ENCODE assay signal across 12 mouse cellular contexts in genomic region chr2:31418571-31418970, GRCm38 (mm10). TPM values are rescaled to one million over a fixed set of nuclear protein-coding genes. Genes with fewer than 3 reads are reported as not detected.
A peak's percentile ranks its signal among the peaks of the same experiment; 100 is the strongest.
DNase-seq lines count a peak whose midpoint lies in the region; ATAC-seq and TF ChIP-seq lines count a peak whose summit lies in the region.
"Had no signal": no experiment of that assay in that cellular context is flagged by ENCODE, and none has a peak within 500 bp of the region (broad histone marks: within the 10 kb centered on the region; RNA-seq: fewer than 3 reads in every experiment).

No protein-coding gene starts in this region.

- no peak for ATAC-seq in lung, embryonic 14.5 days (ENCODE audit: insufficient read depth)
- ATAC-seq in embryonic facial prominence, embryonic 14.5 days (ENCODE audit: low read depth): peak; percentile 53; the same call in 1 of the 2 replicates
- ATAC-seq in hindbrain, postnatal 0 days: peak; percentile 61; the same call in 1 of the 2 replicates
- peak; percentile 72; the same call in 1 of the 2 replicates for ATAC-seq in neural tube, embryonic 15.5 days (ENCODE audit: low FRiP score)
- ATAC-seq in erythroblast, adult 5-6 weeks (replicated peaks; ENCODE audit: low FRiP score, poor library complexity, severe bottlenecking): no peak

- no peak overlapping the region for H3K9ac ChIP-seq in lung, embryonic 14.5 days
- no peak overlapping the region for H3K9ac ChIP-seq in embryonic facial prominence, embryonic 14.5 days (ENCODE audit: low read depth, low read length)
- no peak overlapping the region for H3K9ac ChIP-seq in hindbrain, postnatal 0 days (replicated peaks; ENCODE audit: low read length)
- no peak overlapping the region for H3K9ac ChIP-seq in neural tube, embryonic 15.5 days (replicated peaks)
- H3K9ac ChIP-seq: heart, embryonic 15.5 days had no signal

- no peaks in the 10 kb centered on the region for H3K27me3 ChIP-seq in lung, embryonic 14.5 days (ENCODE audit: insufficient read depth, low read length)
- H3K27me3 ChIP-seq in embryonic facial prominence, embryonic 14.5 days (replicated peaks; ENCODE audit: control insufficient read depth, insufficient read depth, low read length): no peaks in the 10 kb centered on the region
- no peaks in the 10 kb centered on the region for H3K27me3 ChIP-seq in hindbrain, postnatal 0 days (ENCODE audit: insufficient read depth, low read length)
- H3K27me3 ChIP-seq in neural tube, embryonic 15.5 days (replicated peaks): 0 out of 2 replicates have a peak, but pooled peaks cover 3% of the 10 kb centered on the region

- 22% methylated on average over 8 of the region's 8 CpGs for WGBS in lung, embryonic 14.5 days
- 22% methylated on average over 8 of the region's 8 CpGs for WGBS in embryonic facial prominence, embryonic 14.5 days
- WGBS in hindbrain, postnatal 0 days: 17% methylated on average over 8 of the region's 8 CpGs
- 11% methylated on average over 8 of the region's 8 CpGs for WGBS in neural tube, embryonic 15.5 days

- H3K36me3 ChIP-seq in lung, embryonic 14.5 days (ENCODE audit: insufficient read depth): no peaks in the 10 kb centered on the region
- H3K36me3 ChIP-seq in embryonic facial prominence, embryonic 14.5 days (ENCODE audit: control insufficient read depth, insufficient read depth, low read length): no peaks in the 10 kb centered on the region
- no peaks in the 10 kb centered on the region for H3K36me3 ChIP-seq in hindbrain, postnatal 0 days (ENCODE audit: insufficient read depth, low read length)
- H3K36me3 ChIP-seq in neural tube, embryonic 15.5 days: no peaks in the 10 kb centered on the region
- H3K36me3 ChIP-seq: heart, embryonic 15.5 days had no signal

- DNase-seq in lung, embryonic 14.5 days: peak; percentile 17
- no peak for DNase-seq in lung, postnatal 36 days
- peak; percentile 43 for DNase-seq in embryonic facial prominence, embryonic 14.5 days (ENCODE audit: low spot score)
- peak; percentile 21 for DNase-seq in hindbrain, postnatal 0 days (ENCODE audit: low spot score)
- no peak for DNase-seq in frontal cortex, postnatal 10 days (ENCODE audit: low spot score in 2 of 2)
- no peak for DNase-seq in adrenal gland, adult 18-20 months (ENCODE audit: low spot score in 2 of 2)
- DNase-seq: cerebellum, postnatal 10 days; kidney, postnatal 25 days had no signal

- H3K4me1 ChIP-seq in lung, embryonic 14.5 days (ENCODE audit: insufficient read depth): no peaks in the 10 kb centered on the region
- H3K4me1 ChIP-seq in embryonic facial prominence, embryonic 14.5 days (ENCODE audit: control insufficient read depth, insufficient read depth, low read length): no peaks in the 10 kb centered on the region
- H3K4me1 ChIP-seq in hindbrain, postnatal 0 days (ENCODE audit: insufficient read depth, low read length): no peaks in the 10 kb centered on the region
- peaks cover 8% of the 10 kb centered on the region for H3K4me1 ChIP-seq in neural tube, embryonic 15.5 days
- H3K4me1 ChIP-seq: heart, embryonic 15.5 days had no signal

- no peak overlapping the region for H3K4me3 ChIP-seq in lung, embryonic 14.5 days (ENCODE audit: low read depth, low read length)
- no peak overlapping the region for H3K4me3 ChIP-seq in embryonic facial prominence, embryonic 14.5 days (ENCODE audit: low read depth, low read length)
- no peak overlapping the region for H3K4me3 ChIP-seq in hindbrain, postnatal 0 days (ENCODE audit: low read length)
- no peak overlapping the region for H3K4me3 ChIP-seq in neural tube, embryonic 15.5 days (replicated peaks)
- H3K4me3 ChIP-seq: heart, embryonic 15.5 days had no signal

- TF ChIP-seq CTCF in lung, embryonic 14.5 days (IDR thresholded peaks at IDR 0.05; ENCODE audit: low read depth): no peak
- no peak for TF ChIP-seq CTCF in hindbrain, postnatal 0 days (IDR thresholded peaks at IDR 0.05; ENCODE audit: low read depth)

- no peaks in the 10 kb centered on the region for H3K9me3 ChIP-seq in lung, embryonic 14.5 days (ENCODE audit: low read depth, low read length)
- no peaks in the 10 kb centered on the region for H3K9me3 ChIP-seq in embryonic facial prominence, embryonic 14.5 days (ENCODE audit: control insufficient read depth, low read length)
- H3K9me3 ChIP-seq in hindbrain, postnatal 0 days (ENCODE audit: low read length): no peaks in the 10 kb centered on the region
- no peaks in the 10 kb centered on the region for H3K9me3 ChIP-seq in neural tube, embryonic 15.5 days (replicated peaks)
- H3K9me3 ChIP-seq: heart, embryonic 15.5 days had no signal

- H3K4me2 ChIP-seq in lung, embryonic 14.5 days: no peak overlapping the region
- H3K4me2 ChIP-seq in embryonic facial prominence, embryonic 14.5 days (ENCODE audit: low read depth, low read length): no peak overlapping the region
- H3K4me2 ChIP-seq in hindbrain, postnatal 0 days (ENCODE audit: low read depth, low read length): no peak overlapping the region
- no peak overlapping the region for H3K4me2 ChIP-seq in neural tube, embryonic 15.5 days
- H3K4me2 ChIP-seq: heart, embryonic 15.5 days had no signal

- no peak overlapping the region for H3K27ac ChIP-seq in lung, embryonic 14.5 days (ENCODE audit: low read depth)
- no peak overlapping the region for H3K27ac ChIP-seq in embryonic facial prominence, embryonic 14.5 days (replicated peaks; ENCODE audit: low read depth, low read length)
- H3K27ac ChIP-seq in hindbrain, postnatal 0 days: no peak overlapping the region
- no peak overlapping the region for H3K27ac ChIP-seq in neural tube, embryonic 15.5 days (replicated peaks)
- H3K27ac ChIP-seq: heart, embryonic 15.5 days; macrophage had no signal

RNA-seq across cellular contexts. Expression of gene Ass1, which starts 51.4 kb away (rescaled TPM):
- 9.1 and 9.5 TPM in 2 replicates for polyA plus RNA-seq in lung, embryonic 14.5 days (2014; fragmentation: Nextera tagmentation; extraction: Ambion mirVana)
- 24.1 and 25.4 TPM in 2 replicates for polyA plus RNA-seq in embryonic facial prominence, embryonic 14.5 days (2014; fragmentation: Nextera tagmentation; extraction: Ambion mirVana)
- 25.3 and 33.3 TPM in 2 replicates for total RNA-seq in hindbrain, postnatal 0 days (2014; rRNA removed)
- 28.9 and 29.0 TPM in 2 replicates for polyA plus RNA-seq in hindbrain, postnatal 0 days (2015; fragmentation: Nextera tagmentation; extraction: Ambion mirVana)
- 9.1 and 21.3 TPM in 2 replicates for polyA plus RNA-seq in neural tube, embryonic 15.5 days (2015; fragmentation: Nextera tagmentation; extraction: Ambion mirVana)
- 18.4 and 33.2 TPM in 2 replicates for total RNA-seq in erythroblast, adult 5-6 weeks (2015; ENCODE audit: low replicate concordance)
- total RNA-seq in erythroblast, adult 5-6 weeks (2017; ENCODE audit: low replicate concordance): 3.7 and 17.6 TPM in 2 replicates
- total RNA-seq in adrenal gland, adult 18-20 months (2021): 10 to 100 TPM; 25.0 to 30.6 TPM

Comparison
In these comparisons a context has a peak if more than half of its experiments do, and no peak if none do; other contexts are left out.
1. DNase-seq: peak in lung, embryonic 14.5 days (single experiment), embryonic facial prominence, embryonic 14.5 days (single experiment) and hindbrain, postnatal 0 days (single experiment); none in lung, postnatal 36 days (single experiment), frontal cortex, postnatal 10 days (0 of 2) and adrenal gland, adult 18-20 months (0 of 2).
2. ATAC-seq: peak in embryonic facial prominence, embryonic 14.5 days (single experiment), hindbrain, postnatal 0 days (single experiment) and neural tube, embryonic 15.5 days (single experiment); none in lung, embryonic 14.5 days (single experiment) and erythroblast, adult 5-6 weeks (single experiment).